Mouse (Mus musculus) natural killer cell, adult 2 months (primary cell): Measurements from ENCODE around the gene Gm6763.
"Not testable (repeated sequence)": the region's sequence is repeated elsewhere in the genome, so short reads cannot be mapped to it uniquely, and the experiment has no call there.

Experiments
- DNase-seq, 2 experiments: peaks; one replicate each; pipeline ENCODE4 v3.0.0; 2022; ENCODE audit warnings: low spot score in 2 of 2

Gm6763 gene

GRCm38 (mm10) chr10:104151197-104151596, at the start of gene Gm6763:
Gene Gm6763, plus strand, starts transcription at chr10:104151497.
- DNase-seq = not testable (repeated sequence)

- no peak for DNase-seq
Measured at GRCm38 (mm10) chr10:104110044-104110443, 41.3 kb upstream of the Gm6763 start.

- no peak for DNase-seq
Measured at GRCm38 (mm10) chr10:104118312-104118711, 33.0 kb upstream of the Gm6763 start.

- not testable (repeated sequence) for DNase-seq
Measured at GRCm38 (mm10) chr10:104142687-104143086, 8.6 kb upstream of the Gm6763 start, which contains the start of gene Gm21293. Gene Gm21293, plus strand, starts transcription at chr10:104142987.

- DNase-seq = not testable (repeated sequence)
Measured at GRCm38 (mm10) chr10:104159706-104160105, 8.4 kb downstream of the Gm6763 start, which contains the start of gene Gm8764. Gene Gm8764, plus strand, starts transcription at chr10:104160006.

- DNase-seq = not testable (repeated sequence)
Measured at GRCm38 (mm10) chr10:104168215-104168614, 16.9 kb downstream of the Gm6763 start, which contains the start of gene Gm21304. Gene Gm21304, plus strand, starts transcription at chr10:104168515.

GRCm38 (mm10) chr10:104176724-104177123, 25.4 kb downstream of the Gm6763 start, which contains the start of gene Gm21312:
Gene Gm21312, plus strand, starts transcription at chr10:104177024.
- not testable (repeated sequence) for DNase-seq

GRCm38 (mm10) chr10:104185233-104185632, 33.9 kb downstream of the Gm6763 start, which contains the start of gene Gm20765:
Gene Gm20765, plus strand, starts transcription at chr10:104185533.
- DNase-seq = not testable (repeated sequence)

- not testable (repeated sequence) for DNase-seq
Measured at GRCm38 (mm10) chr10:104193742-104194141, 42.4 kb downstream of the Gm6763 start, which contains the start of gene Gm4340. Gene Gm4340, plus strand, starts transcription at chr10:104194042.
